Mouse (Mus musculus) testis, postnatal 10 days (tissue): Measurements from ENCODE around the gene Erfe.

ENCODE experiments used
- DNase-seq: peaks from one replicate; pipeline ENCODE4 v3.0.0; 2021; ENCODE audit warnings: low spot score

Erfe gene

DNA sequence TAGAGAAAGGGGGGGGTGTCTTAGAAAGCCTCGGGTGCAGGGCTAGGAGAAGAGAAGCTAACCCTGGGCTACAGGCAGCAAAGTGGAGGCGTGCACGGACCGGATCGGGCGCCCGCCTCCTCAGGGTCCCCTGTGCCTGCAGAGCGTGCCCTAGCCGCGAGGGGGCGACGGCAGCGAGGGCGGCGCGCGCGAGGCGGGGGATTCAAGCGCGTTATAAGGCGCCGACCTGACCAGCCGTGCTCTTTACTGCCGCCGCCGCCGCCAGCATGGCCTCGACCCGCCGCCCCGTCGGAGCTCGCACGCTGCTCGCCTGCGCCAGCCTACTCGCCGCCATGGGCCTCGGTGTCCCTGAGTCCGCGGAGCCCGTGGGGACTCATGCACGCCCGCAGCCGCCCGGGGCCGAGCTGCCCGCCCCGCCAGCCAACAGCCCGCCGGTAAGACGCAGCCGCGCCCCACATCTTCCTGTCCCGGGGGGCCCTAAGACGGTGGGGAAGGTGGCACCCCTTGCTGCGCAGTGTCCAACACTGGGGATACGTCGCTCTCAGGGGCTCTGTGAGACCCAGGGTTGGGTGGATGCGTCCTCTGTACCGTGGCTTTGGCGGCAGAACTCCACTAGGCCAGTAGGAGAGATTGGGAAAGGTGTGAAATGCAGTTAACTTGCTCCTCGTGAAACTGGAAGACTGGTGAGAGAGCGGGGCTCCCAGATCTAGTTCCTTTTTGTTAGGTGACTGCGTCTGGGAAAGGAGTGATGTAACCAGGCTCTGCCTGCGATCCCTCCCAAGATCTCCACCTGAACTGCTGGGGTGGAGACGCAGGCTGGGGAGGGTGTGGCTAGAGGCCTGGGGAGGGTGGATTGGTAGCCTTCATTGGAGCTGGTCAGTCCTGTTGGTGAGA lies at the start of gene Erfe:
Erfe (plus strand) TSS at position 216 of the 894 bp plus-strand sequence.
- DNase-seq: peak; percentile 85

DNA sequence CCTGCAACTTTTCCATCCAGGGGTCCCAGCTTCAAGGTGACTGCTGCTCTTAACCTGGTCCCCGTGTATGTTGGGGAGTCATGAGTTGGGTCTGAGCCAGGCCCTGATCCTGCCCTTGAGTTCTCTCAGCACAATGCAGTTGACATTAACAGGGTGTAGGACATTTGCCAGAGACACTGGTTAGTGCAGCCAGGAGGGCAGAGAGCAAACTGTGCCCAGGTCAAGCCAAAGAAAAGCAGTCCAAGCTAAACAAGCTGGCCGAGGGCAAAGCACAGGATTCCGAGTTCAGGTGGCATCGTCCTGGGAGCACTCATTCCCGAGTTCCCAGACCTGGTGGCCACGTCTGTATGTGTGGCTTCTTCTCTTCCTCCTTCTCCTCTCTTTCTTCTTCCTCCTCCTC lies 48.6 kb upstream of the Erfe start:
- DNase-seq: no peak

DNA sequence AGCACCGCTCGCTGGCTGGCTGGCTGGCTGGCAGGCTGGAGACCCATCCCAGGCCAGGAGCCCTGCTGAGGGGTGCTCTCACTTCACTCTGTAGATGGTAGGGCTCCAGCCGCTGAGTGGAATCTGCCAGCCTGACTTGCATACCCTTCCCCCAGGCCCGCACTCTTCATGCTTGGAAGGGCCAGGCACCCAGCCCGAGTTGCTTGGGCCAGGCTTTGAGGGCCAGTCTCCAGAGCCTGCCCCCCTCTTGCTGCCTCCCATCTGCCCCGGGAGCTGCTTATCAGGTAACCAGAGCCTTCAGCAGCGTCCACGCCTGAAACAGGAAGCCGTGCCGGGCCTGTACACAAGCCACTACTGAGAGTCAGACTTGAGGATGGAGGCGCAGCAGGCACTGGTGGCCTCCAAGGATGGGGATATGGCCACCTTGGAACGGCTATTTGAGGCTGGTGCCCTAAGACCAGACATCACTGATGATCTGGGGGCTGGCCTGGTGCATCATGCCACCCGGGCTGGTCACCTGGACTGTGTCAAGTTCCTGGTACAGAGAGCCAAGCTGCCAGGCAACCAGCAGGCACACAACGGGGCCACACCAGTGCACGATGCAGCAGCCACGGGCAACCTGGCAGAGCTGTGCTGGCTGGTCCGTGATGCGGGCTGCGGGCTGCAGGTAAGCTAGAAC lies 44.3 kb upstream of the Erfe start, which contains the start of gene Espnl:
Espnl (plus strand) TSS at position 316 of the 679 bp plus-strand sequence.
- DNase-seq: no peak

DNA sequence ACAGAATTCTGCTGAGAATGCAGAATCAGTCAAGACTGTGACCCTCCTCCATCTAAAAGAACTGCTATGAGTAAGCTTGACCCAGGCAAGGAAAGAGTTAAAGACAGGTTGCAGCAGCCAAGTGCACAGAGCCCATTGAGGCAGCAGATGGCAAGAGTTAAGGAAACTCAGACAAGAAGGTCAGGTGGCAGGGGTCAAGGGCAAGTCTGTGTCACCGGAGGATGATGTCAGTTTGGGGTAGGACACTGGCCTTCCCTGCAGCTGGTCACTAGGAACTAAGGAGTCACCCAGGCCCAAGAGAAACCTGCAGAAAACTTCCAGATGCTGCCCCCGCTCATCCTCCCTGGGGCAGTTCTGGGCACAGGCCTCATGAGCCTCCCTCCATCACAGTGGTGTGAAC lies 41.6 kb upstream of the Erfe start:
- DNase-seq: no peak

DNA sequence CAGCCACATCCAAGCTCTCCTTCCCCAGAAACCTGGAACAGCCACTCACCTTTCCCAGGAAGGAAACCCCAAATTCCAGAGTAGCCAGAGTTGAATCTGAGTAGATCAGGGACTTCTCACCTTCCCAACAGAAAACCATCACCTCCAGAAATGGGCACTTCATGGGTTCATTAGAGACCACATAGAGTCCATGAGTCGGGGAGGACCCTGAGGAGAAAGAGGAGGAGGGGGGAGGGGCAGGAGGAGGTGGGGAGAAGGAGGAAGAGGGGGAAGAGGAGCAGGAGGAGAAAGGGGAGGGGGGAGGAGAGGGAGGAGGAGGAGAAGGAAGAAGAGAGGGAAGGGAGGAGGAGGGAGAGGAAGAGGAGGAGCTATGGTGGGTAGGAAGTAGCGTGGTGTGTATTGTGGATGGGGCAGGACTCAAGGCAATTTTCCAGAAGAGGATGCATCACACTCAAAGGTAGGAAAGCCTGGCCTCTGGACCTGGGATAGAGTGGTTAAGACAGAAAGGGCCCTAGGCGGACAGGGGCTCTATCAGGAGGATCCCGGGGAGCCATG lies 40.7 kb upstream of the Erfe start:
- DNase-seq: no peak

GRCm38 (mm10) chr1:91332102-91332501 lies 34.1 kb upstream of the Erfe start:
- DNase-seq: no peak

DNA sequence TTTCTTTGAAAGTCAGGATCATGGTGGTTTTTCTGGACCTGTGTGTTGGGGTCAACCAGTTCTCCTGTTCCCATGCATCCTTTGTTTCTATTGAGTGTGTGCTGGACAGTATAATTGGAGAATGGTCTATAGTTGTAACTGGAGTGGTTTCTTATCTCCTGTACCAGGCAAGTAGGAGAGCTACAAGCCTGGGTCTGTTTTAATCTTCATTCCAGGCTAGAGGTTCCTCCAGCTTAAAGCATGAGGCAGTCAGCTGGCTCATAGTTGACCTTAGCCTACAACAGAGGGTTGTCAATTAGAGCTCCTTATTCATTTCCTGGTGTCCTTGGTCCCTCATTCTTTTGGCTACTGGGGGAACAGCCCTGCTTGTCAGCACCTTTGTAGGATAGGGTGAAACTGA lies 32.6 kb upstream of the Erfe start:
- no peak for DNase-seq

- no peak for DNase-seq
Observed at GRCm38 (mm10) chr1:91337355-91337754, 28.9 kb upstream of the Erfe start.

DNA sequence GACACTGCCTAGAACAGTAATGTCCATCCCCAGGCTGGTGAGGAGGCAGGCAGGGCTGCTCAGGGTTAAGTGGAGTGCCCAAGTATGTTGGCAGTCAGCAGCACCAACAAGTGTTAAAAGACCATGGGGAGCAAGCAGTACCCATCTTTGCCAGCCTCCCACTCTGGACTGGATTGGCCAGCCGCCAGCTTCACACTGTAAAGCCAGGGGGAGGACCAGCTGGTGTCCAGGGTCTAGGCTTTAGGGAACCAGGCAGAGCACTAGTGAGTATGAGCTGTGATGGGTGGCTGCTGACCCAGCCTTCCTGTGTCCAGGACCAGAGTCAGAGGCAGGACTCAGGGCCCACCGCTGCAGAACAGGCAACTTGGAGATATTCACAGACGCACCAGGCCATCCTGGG lies 22.2 kb upstream of the Erfe start:
- peak; percentile 68 for DNase-seq

- peak; percentile 55 for DNase-seq
Observed at GRCm38 (mm10) chr1:91344921-91345685, 21.1 kb upstream of the Erfe start.

- peak; percentile 73 for DNase-seq
Observed at GRCm38 (mm10) chr1:91346892-91347291, 19.3 kb upstream of the Erfe start.

- DNase-seq: no peak
Observed at GRCm38 (mm10) chr1:91350841-91351240, 15.4 kb upstream of the Erfe start, which contains the start of gene Klhl30. Gene Klhl30 (plus strand): TSS chr1:91351016.

GRCm38 (mm10) chr1:91351249-91351648 lies 15.0 kb upstream of the Erfe start:
- no peak for DNase-seq

- no peak for DNase-seq
Observed at GRCm38 (mm10) chr1:91352277-91352676, 14.0 kb upstream of the Erfe start.

- DNase-seq: no peak
Observed at GRCm38 (mm10) chr1:91356105-91356504, 10.1 kb upstream of the Erfe start.

DNA sequence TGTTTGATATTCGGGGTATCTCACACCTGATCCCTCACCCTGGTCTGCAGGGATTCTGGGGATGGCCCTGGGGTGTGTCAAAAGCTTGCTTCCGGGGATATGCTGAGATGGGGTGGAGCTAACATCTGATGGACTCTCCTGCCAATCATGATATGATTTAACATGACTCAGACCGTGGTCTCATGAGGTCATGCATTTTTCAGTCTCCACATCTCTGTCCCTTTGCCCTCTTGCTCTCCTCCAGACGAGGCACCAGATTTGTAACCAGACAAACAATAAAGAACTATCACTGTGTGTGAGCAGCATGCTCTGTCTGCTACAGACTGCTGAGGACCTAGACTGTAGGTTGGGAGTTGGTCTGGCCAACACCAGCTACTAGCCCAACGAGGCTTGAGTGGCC lies 4.1 kb upstream of the Erfe start:
- no peak for DNase-seq

- no peak for DNase-seq
Observed at GRCm38 (mm10) chr1:91364822-91365644, 1.2 kb upstream of the Erfe start.

- no peak for DNase-seq
Observed at GRCm38 (mm10) chr1:91365816-91366214, 415 bp upstream of the Erfe start.

DNA sequence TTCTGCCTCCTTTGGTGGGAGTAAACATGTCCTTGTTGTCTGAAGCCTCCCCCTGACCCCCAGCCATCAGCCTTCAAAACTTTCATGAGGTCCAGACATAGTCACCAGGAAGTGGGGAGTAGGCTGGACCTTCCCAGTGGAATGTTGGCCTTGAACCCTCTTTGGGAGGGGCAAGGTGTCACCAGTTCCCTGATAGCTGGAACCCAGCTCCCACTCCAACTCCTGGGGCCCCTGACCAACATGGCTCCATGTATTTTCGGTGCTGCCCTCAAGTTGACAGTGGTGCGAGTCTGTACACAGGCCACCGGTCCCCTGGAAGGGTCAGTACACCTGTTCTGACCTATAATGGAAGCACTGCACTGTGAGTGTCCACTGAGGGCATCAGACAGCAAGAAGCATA lies 1.1 kb downstream of the Erfe start:
- no peak for DNase-seq

DNA sequence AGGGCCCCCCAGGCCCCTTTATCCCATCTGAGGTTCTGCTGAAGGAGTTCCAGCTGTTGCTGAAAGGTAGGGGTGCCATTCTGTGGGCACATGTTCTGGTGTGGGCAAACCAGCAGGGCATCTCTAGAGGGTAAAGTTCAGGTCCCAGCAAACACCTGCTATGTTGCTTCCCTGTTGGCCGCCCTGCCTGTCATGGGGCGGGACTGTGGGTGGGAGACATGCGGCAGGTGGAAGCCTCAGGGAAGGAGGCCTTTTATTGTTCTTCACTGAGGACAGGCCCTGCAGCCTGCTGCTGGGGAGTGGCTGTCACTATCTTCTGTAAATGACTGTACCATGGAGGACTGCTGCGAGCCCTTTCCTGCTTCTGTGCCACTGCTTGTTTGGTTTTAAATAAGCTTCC lies 3.2 kb downstream of the Erfe start:
- no peak for DNase-seq

GRCm38 (mm10) chr1:91370055-91370454 lies 3.8 kb downstream of the Erfe start:
- DNase-seq: peak; percentile 71
